Mouse (Mus musculus): ENCODE results near the gene Vmn1r124.
"Not testable (repeated sequence)": the region's sequence is repeated elsewhere in the genome, so short reads cannot be mapped to it uniquely, and the experiment has no call there.

Gene Vmn1r124

GRCm38 (mm10) chr7:21260517-21260916 is at the start of gene Vmn1r124:
Gene Vmn1r124, minus strand, starts transcription at chr7:21260617.
- not testable (repeated sequence) for DNase-seq (ENCODE audit: low read depth, low spot score)

- not testable (repeated sequence) for DNase-seq (ENCODE audit: low read depth, low spot score)
Observed at GRCm38 (mm10) chr7:21301367-21301766, 41.0 kb upstream of the Vmn1r124 start, which contains the start of gene Vmn1r126. Gene Vmn1r126, minus strand, starts transcription at chr7:21301467.

GRCm38 (mm10) chr7:21271879-21272278 is 11.5 kb upstream of the Vmn1r124 start, which contains the start of gene Vmn1r125:
Gene Vmn1r125, plus strand, starts transcription at chr7:21272179.
- not testable (repeated sequence) for DNase-seq (ENCODE audit: low read depth, low spot score)

Data from forelimb bud, embryonic 11.5 days (tissue).